Mouse (Mus musculus) cerebellum, adult 2 months (tissue): Measurements from ENCODE around the gene Slc39a10.

ENCODE experiments used
- CTCF ChIP-seq: fragments of 200-500 bp; IDR thresholded peaks from 2 replicates; pipeline ENCODE4 v1.5.1; 2011; ENCODE audit warnings: low read depth, mild to moderate bottlenecking, control low read depth, low read length, moderate library complexity, borderline replicate concordance; ENCODE audit not compliant: insufficient read depth
- POLR2A ChIP-seq: fragments of 200-500 bp; IDR thresholded peaks from 2 replicates; pipeline ENCODE4 v1.6.1; 2011; ENCODE audit warnings: low read length, control low read depth, borderline replicate concordance; ENCODE audit not compliant: insufficient read depth

GRCm38 (mm10) chr1:46922904-46923303, 30.3 kb upstream of the Slc39a10 start:
- no peak for TF ChIP-seq POLR2A
- no peak for TF ChIP-seq CTCF
